Mouse (Mus musculus): Measurements from ENCODE around the gene Ms4a6d. TPM values are rescaled to one million over a fixed set of nuclear protein-coding genes. Genes with fewer than 3 reads are reported as not detected.
"Not testable (repeated sequence)": the region's sequence is repeated elsewhere in the genome, so short reads cannot be mapped to it uniquely, and the experiment has no call there.

The Ms4a6d gene
- total and polyA plus RNA-seq, 3 experiments, result 5.4 to 6.4 (median 6.2) TPM

DNA sequence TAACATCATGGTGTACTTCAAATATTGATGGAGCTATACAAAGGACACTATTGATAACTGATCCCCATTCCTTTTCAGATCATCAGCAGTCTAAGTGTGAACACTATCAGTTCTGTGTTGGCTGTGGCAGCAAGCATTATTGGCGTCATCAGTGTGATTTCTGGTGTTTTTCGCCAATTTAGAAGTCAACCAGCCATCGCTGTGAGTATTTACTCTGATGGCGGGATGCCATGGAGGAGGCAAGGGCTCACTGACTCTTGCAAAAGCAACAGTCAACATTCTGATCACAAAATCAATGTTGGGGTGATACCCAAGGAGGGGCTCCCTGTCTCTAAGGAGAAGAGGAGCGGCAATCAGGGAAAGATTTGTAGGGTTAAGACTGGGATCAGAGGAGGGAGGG lies 49.9 kb downstream of the Ms4a6d start:
- no peak for DNase-seq

DNA sequence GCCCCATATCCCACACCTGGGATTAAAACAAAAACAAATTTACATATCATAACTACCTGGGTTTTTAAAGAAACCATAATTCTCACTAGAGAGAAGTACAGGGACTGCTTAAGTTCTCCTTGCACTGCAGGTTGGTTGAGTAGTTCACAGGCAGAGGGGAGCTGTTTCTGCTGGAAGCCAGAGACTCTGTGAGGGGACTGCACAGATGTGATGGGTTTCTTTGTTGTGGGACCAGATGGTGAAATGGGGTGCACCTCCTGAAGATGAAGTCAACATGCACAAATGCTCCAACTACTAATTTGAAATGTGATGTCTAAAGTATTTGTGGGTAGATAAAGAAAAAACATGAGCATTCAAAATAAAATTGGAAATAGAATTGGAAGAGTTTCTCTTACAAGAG lies 56.7 kb downstream of the Ms4a6d start:
- DNase-seq, result no peak

DNA sequence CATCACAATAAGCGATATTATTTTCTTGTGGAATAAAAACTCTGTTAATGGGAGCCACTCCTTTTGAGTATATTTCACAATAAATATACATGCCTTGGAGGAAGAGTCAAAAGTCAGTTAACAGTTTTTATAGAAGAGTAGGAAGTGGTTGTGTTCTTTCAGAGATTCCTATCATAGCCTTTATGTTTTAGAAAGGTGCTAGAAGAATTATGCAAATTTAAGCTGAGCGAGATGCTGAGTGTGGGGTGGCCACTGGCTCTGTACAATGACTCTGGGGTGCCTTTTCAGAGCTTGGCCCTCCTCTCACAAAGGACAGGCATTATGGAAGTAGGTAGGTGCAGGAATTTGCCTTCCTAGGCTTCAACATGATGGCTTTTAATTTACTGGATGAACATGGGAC lies 60.3 kb downstream of the Ms4a6d start:
- not testable (repeated sequence) for DNase-seq

DNA sequence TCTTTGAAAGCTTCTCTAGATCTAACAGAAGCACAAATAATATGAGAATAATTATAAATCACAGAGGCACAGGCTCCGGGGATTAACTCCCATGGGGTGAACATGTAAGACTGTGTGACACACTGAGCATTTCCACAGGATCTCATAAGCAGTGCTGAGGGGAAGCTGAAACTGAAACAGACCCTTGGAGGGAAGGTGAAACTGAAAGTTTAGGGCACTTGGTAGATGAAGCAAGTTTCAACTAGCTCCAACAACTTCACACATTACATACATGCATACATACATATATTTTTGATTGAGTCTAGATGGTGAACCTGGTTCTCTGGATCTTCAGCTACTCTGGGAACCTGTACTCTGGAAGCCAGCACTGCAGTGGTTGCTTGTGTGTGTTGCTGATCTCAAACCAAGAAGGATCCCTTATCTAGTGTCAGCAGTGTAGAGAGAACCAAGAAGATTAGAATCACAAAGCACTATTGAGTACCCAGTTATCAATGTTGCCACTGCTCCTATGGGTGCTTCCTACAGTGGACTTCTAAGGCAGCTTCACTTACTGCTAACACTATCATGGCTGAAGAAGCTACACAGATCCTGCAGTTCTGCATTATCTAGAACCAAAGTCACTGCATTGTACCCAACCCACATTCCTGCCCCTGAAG lies 64.4 kb downstream of the Ms4a6d start:
- not testable (repeated sequence) for DNase-seq

DNA sequence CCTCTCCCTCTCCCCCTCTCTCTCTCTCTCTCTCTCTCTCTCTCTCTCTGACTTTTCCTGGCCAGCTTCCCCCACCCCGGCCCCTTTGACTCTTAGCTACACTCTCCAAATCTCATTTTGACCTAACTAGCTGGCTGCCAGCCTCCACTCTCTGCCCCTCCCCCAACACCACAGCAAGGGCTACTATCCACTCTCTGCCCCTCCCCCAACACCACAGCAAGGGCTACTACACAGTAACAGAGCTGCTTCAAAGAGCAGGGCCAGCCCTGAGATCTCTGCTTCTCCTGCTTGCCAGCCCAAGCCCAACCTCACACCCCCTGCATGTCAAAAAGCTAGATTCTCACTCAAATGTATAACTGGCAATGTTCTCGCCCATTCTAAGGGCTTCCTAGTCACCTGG lies 67.3 kb downstream of the Ms4a6d start:
- no peak for DNase-seq

Other genes starting within 250 kb of the Ms4a6d start
- gene Ms4a4a, start 229.3 kb downstream of the Ms4a6d start, total RNA-seq (2021), result 1 to 10 TPM; 4.8 to 5.2 TPM
- gene Ms4a4a, start 229.3 kb downstream of the Ms4a6d start, polyA plus RNA-seq (2012; rRNA removed), result 0.58 and 0.75 TPM in 2 replicates
- 1 to 10 TPM; 1.8 to 2.1 TPM for gene Ms4a4c, start 200.1 kb downstream of the Ms4a6d start, total RNA-seq (2021)
- 0.06 and 0.91 TPM in 2 replicates for gene Ms4a4c, start 200.1 kb downstream of the Ms4a6d start, polyA plus RNA-seq (2012; rRNA removed)
- 1 to 10 TPM in 1 of 2 experiments, under 1 TPM in 1; 0.95 to 1.6 TPM for gene Ms4a4b, start 161.3 kb downstream of the Ms4a6d start, total RNA-seq (2021)
- 0.02 and 0.26 TPM in 2 replicates for gene Ms4a4b, start 161.3 kb downstream of the Ms4a6d start, polyA plus RNA-seq (2012; rRNA removed)
- gene Ms4a6c, start 135.5 kb downstream of the Ms4a6d start, total RNA-seq (2021), result 10 to 100 TPM; 12.0 to 12.5 TPM
- 1.6 and 1.8 TPM in 2 replicates for gene Ms4a6c, start 135.5 kb downstream of the Ms4a6d start, polyA plus RNA-seq (2012; rRNA removed)
- not detected for gene Gm8369, start 118.9 kb downstream of the Ms4a6d start, total RNA-seq (2021)
- gene Gm8369, start 118.9 kb downstream of the Ms4a6d start, polyA plus RNA-seq (2012; rRNA removed), result not detected in 2 replicates
- gene Ms4a6b, start 88.3 kb downstream of the Ms4a6d start, total RNA-seq (2021), result 1 to 10 TPM; 7.8 to 9.9 TPM
- 1.8 and 2.4 TPM in 2 replicates for gene Ms4a6b, start 88.3 kb downstream of the Ms4a6d start, polyA plus RNA-seq (2012; rRNA removed)
- gene Ms4a4d, start 68.0 kb downstream of the Ms4a6d start, total RNA-seq (2021), result 1 to 10 TPM; 1.8 to 4.0 TPM
- gene Ms4a4d, start 68.0 kb downstream of the Ms4a6d start, polyA plus RNA-seq (2012; rRNA removed), result 6.9 and 7.6 TPM in 2 replicates
- under 1 TPM in 1 of 2 experiments, not detected in 1; 0.17 TPM for gene Ms4a2, start 18.9 kb upstream of the Ms4a6d start, total RNA-seq (2021)
- not detected in 2 replicates for gene Ms4a2, start 18.9 kb upstream of the Ms4a6d start, polyA plus RNA-seq (2012; rRNA removed)
- gene Ms4a3, start 36.0 kb upstream of the Ms4a6d start, total RNA-seq (2021), result not detected
- not detected in 2 replicates for gene Ms4a3, start 36.0 kb upstream of the Ms4a6d start, polyA plus RNA-seq (2012; rRNA removed)
- under 1 TPM in 1 of 2 experiments, not detected in 1; 0.75 TPM for gene Oosp2, start 55.7 kb upstream of the Ms4a6d start, total RNA-seq (2021)
- not detected in 2 replicates for gene Oosp2, start 55.7 kb upstream of the Ms4a6d start, polyA plus RNA-seq (2012; rRNA removed)
- gene Oosp1, start 86.3 kb upstream of the Ms4a6d start, total RNA-seq (2021), result under 1 TPM in 1 of 2 experiments, not detected in 1; 0.66 TPM
- not detected in 2 replicates for gene Oosp1, start 86.3 kb upstream of the Ms4a6d start, polyA plus RNA-seq (2012; rRNA removed)
- gene Oosp3, start 92.2 kb upstream of the Ms4a6d start, total RNA-seq (2021), result not detected
- not detected in 2 replicates for gene Oosp3, start 92.2 kb upstream of the Ms4a6d start, polyA plus RNA-seq (2012; rRNA removed)
- gene Gif, start 142.7 kb upstream of the Ms4a6d start, total RNA-seq (2021), result not detected
- not detected in 2 replicates for gene Gif, start 142.7 kb upstream of the Ms4a6d start, polyA plus RNA-seq (2012; rRNA removed)
- gene Mrpl16, start 165.5 kb upstream of the Ms4a6d start, total RNA-seq (2021), result 10 to 100 TPM; 56.9 to 75.6 TPM
- gene Mrpl16, start 165.5 kb upstream of the Ms4a6d start, polyA plus RNA-seq (2012; rRNA removed), result 9.5 and 10.6 TPM in 2 replicates
- 1 to 10 TPM; 8.3 to 9.6 TPM for gene Stx3, start 214.6 kb upstream of the Ms4a6d start, total RNA-seq (2021)
- gene Stx3, start 214.6 kb upstream of the Ms4a6d start, polyA plus RNA-seq (2012; rRNA removed), result 9.1 and 9.5 TPM in 2 replicates
- gene Olfr1417, start 234.4 kb upstream of the Ms4a6d start, total RNA-seq (2021), result not detected
- not detected in 2 replicates for gene Olfr1417, start 234.4 kb upstream of the Ms4a6d start, polyA plus RNA-seq (2012; rRNA removed)